Mouse (Mus musculus) limb, embryonic 11.5 days (tissue): ENCODE results near the gene Ctsll3. TPM values are rescaled to one million over a fixed set of nuclear protein-coding genes. Genes with fewer than 3 reads are reported as not detected.

ENCODE experiments used
- ATAC-seq: fragments of 200-750 bp; cut with Nextera tagmentation; 2 replicates; pipeline ENCODE4 v1.8.0; 2017; ENCODE audit warnings: low read depth; ENCODE audit not compliant: insufficient number of reproducible peaks, low FRiP score, low TSS enrichment
- DNase-seq: peaks from one replicate; pipeline ENCODE4 v3.0.0-alpha.2; 2015; ENCODE audit warnings: low spot score
- H3K27ac ChIP-seq: fragments of 300-500 bp; sonication (generic); replicated peaks from 2 replicates; pipeline ENCODE4 v1.5.1; 2014; ENCODE audit warnings: low read depth, mild to moderate bottlenecking, low read length
- H3K27me3 ChIP-seq: fragments of 300-500 bp; sonication (generic); 2 replicates; pipeline ENCODE4 v1.6.1; 2014; ENCODE audit warnings: mild to moderate bottlenecking, low read length, mixed read lengths; ENCODE audit not compliant: control insufficient read depth, insufficient read depth
- H3K36me3 ChIP-seq: fragments of 300-500 bp; sonication (generic); 2 replicates; pipeline ENCODE4 v1.6.1; 2014; ENCODE audit warnings: mild to moderate bottlenecking, low read length, moderate library complexity, mixed read lengths; ENCODE audit not compliant: control insufficient read depth, insufficient read depth
- H3K4me1 ChIP-seq: fragments of 300-500 bp; sonication (generic); 2 replicates; pipeline ENCODE4 v1.6.1; 2014; ENCODE audit warnings: low read length, mixed read lengths; ENCODE audit not compliant: control insufficient read depth, insufficient read depth
- H3K4me2 ChIP-seq: fragments of 300-500 bp; sonication (generic); 2 replicates; pipeline ENCODE4 v1.6.1; 2014; ENCODE audit warnings: low read depth, mild to moderate bottlenecking, moderate library complexity; ENCODE audit not compliant: severe bottlenecking
- H3K4me3 ChIP-seq: fragments of 300-500 bp; sonication (generic); 2 replicates; pipeline ENCODE4 v1.5.1; 2014; ENCODE audit warnings: low read depth, low read length
- H3K9ac ChIP-seq: fragments of 300-500 bp; sonication (generic); 2 replicates; pipeline ENCODE4 v1.6.1; 2014; ENCODE audit warnings: mild to moderate bottlenecking, low read length
- H3K9me3 ChIP-seq: fragments of 300-500 bp; sonication (generic); 2 replicates; pipeline ENCODE4 v1.6.1; 2016; ENCODE audit warnings: low read length; ENCODE audit not compliant: control insufficient read depth
- WGBS: fragments of 180-500 bp; shearing (Covaris S2); extraction: QIAGEN DNeasy Blood & Tissue Kit; methylation state at CpG from one replicate; pipeline ENCODE4 v1.1.7; 2014; 5-methylcytosine and 5-hydroxymethylcytosine counted together
- polyA plus RNA-seq: library from polyadenylated mRNA; unstranded; fragments of >200 nt; fragmentation: Nextera tagmentation; extraction: Ambion mirVana; gene quantifications from 2 replicates; pipeline ENCODE4 v1.2.1, GENCODE M21; 2014

Ctsll3 gene
- polyA plus RNA-seq, 1 experiment from 2014 or later, result not detected

GRCm38 (mm10) chr13:60813722-60814121 is 11.1 kb upstream of the Ctsll3 start:
- WGBS, result 75% methylated on average over 1 of the region's 1 CpGs
- no peak overlapping the region for H3K4me3 ChIP-seq
- ATAC-seq, result no peak
- no peak overlapping the region for H3K4me2 ChIP-seq
- H3K4me1 ChIP-seq, result no peaks in the 10 kb centered on the region
- DNase-seq, result no peak
- no peaks in the 10 kb centered on the region for H3K36me3 ChIP-seq
- no peak overlapping the region for H3K9ac ChIP-seq
- no peak overlapping the region for H3K27ac ChIP-seq
- H3K27me3 ChIP-seq, result no peaks in the 10 kb centered on the region
- no peaks in the 10 kb centered on the region for H3K9me3 ChIP-seq

- ATAC-seq (no peak), DNase-seq (no peak)
- H3K36me3 ChIP-seq, result no peaks in the 10 kb centered on the region
- H3K27ac ChIP-seq, result no peak overlapping the region
- H3K4me3 ChIP-seq, result no peak overlapping the region
- no peak overlapping the region for H3K4me2 ChIP-seq
- 80% methylated on average over 6 of the region's 6 CpGs for WGBS
- H3K27me3 ChIP-seq, result no peaks in the 10 kb centered on the region
- H3K9ac ChIP-seq, result no peak overlapping the region
- no peaks in the 10 kb centered on the region for H3K9me3 ChIP-seq
- no peaks in the 10 kb centered on the region for H3K4me1 ChIP-seq
Measured at GRCm38 (mm10) chr13:60812768-60813167, 10.1 kb upstream of the Ctsll3 start.

- H3K9me3 ChIP-seq, result no peaks in the 10 kb centered on the region
- no peak overlapping the region for H3K27ac ChIP-seq
- no peak for ATAC-seq
- H3K4me3 ChIP-seq, result no peak overlapping the region
- no peaks in the 10 kb centered on the region for H3K36me3 ChIP-seq
- no peaks in the 10 kb centered on the region for H3K4me1 ChIP-seq
- 79% methylated on average over 2 of the region's 2 CpGs for WGBS
- no peaks in the 10 kb centered on the region for H3K27me3 ChIP-seq
- no peak overlapping the region for H3K4me2 ChIP-seq
- no peak overlapping the region for H3K9ac ChIP-seq
- DNase-seq, result no peak
Measured at GRCm38 (mm10) chr13:60809690-60810089, 7.0 kb upstream of the Ctsll3 start.

GRCm38 (mm10) chr13:60789466-60789865 is 13.2 kb downstream of the Ctsll3 start:
- no peaks in the 10 kb centered on the region for H3K4me1 ChIP-seq
- H3K4me2 ChIP-seq, result no peak overlapping the region
- no peaks in the 10 kb centered on the region for H3K9me3 ChIP-seq
- WGBS, result 94% methylated on average over 1 of the region's 1 CpGs
- H3K27ac ChIP-seq, result no peak overlapping the region
- no peaks in the 10 kb centered on the region for H3K36me3 ChIP-seq
- no peak for DNase-seq
- no peak overlapping the region for H3K9ac ChIP-seq
- H3K27me3 ChIP-seq, result no peaks in the 10 kb centered on the region
- no peak for ATAC-seq
- H3K4me3 ChIP-seq, result no peak overlapping the region

- no peaks in the 10 kb centered on the region for H3K4me1 ChIP-seq
- no peaks in the 10 kb centered on the region for H3K27me3 ChIP-seq
- no peaks in the 10 kb centered on the region for H3K9me3 ChIP-seq
- H3K27ac ChIP-seq, result no peak within 1 kb of the TSS
- no peak within 1 kb of the TSS for H3K4me3 ChIP-seq
- DNase-seq (no peak), ATAC-seq (no peak)
- H3K36me3 ChIP-seq, result no peaks in the 10 kb centered on the region
- no peak within 1 kb of the TSS for H3K9ac ChIP-seq
- H3K4me2 ChIP-seq, result no peak within 1 kb of the TSS
Measured at GRCm38 (mm10) chr13:60786264-60786663, 16.4 kb downstream of the Ctsll3 start, which contains the start of gene BC051665. BC051665 (minus strand) TSS chr13:60786364.

GRCm38 (mm10) chr13:60783301-60783700 is 19.3 kb downstream of the Ctsll3 start:
- DNase-seq, result no peak
- no peak overlapping the region for H3K9ac ChIP-seq
- H3K4me2 ChIP-seq, result no peak overlapping the region
- H3K36me3 ChIP-seq, result no peaks in the 10 kb centered on the region
- no peaks in the 10 kb centered on the region for H3K4me1 ChIP-seq
- H3K27ac ChIP-seq, result no peak overlapping the region
- no peaks in the 10 kb centered on the region for H3K27me3 ChIP-seq
- WGBS, result 90% methylated on average over 7 of the region's 7 CpGs
- no peak overlapping the region for H3K4me3 ChIP-seq
- no peak for ATAC-seq
- no peaks in the 10 kb centered on the region for H3K9me3 ChIP-seq

GRCm38 (mm10) chr13:60780534-60780933 is 22.1 kb downstream of the Ctsll3 start:
- Histone ChIP-seq H3K4me2 (no peak overlapping the region), H3K4me1 (no peaks in the 10 kb centered on the region), H3K27me3 (no peaks in the 10 kb centered on the region), H3K36me3 (no peaks in the 10 kb centered on the region), H3K27ac (no peak overlapping the region), H3K9ac (no peak overlapping the region), H3K9me3 (no peaks in the 10 kb centered on the region), H3K4me3 (no peak overlapping the region)
- 89% methylated on average over 3 of the region's 3 CpGs for WGBS
- DNase-seq (no peak), ATAC-seq (no peak)

- 96% methylated on average over 17 of the region's 17 CpGs for WGBS
- Histone ChIP-seq H3K4me2 (no peak overlapping the region), H3K27me3 (no peaks in the 10 kb centered on the region), H3K36me3 (peaks cover 6% of the 10 kb centered on the region; the same call in 1 of the 2 replicates), H3K4me3 (no peak overlapping the region), H3K4me1 (no peaks in the 10 kb centered on the region), H3K27ac (no peak overlapping the region), H3K9ac (no peak overlapping the region), H3K9me3 (no peaks in the 10 kb centered on the region)
- ATAC-seq, result no peak
- DNase-seq, result no peak
Measured at GRCm38 (mm10) chr13:60761161-60761560, 41.5 kb downstream of the Ctsll3 start.

GRCm38 (mm10) chr13:60760392-60760791 is 42.3 kb downstream of the Ctsll3 start:
- no peak overlapping the region for H3K27ac ChIP-seq
- H3K9ac ChIP-seq, result no peak overlapping the region
- H3K9me3 ChIP-seq, result no peaks in the 10 kb centered on the region
- no peak overlapping the region for H3K4me3 ChIP-seq
- WGBS, result 93% methylated on average over 12 of the region's 12 CpGs
- H3K4me2 ChIP-seq, result no peak overlapping the region
- ATAC-seq (no peak), DNase-seq (no peak)
- no peaks in the 10 kb centered on the region for H3K27me3 ChIP-seq
- H3K4me1 ChIP-seq, result no peaks in the 10 kb centered on the region
- H3K36me3 ChIP-seq, result peaks cover 6% of the 10 kb centered on the region; the same call in 1 of the 2 replicates
